Mouse (Mus musculus): ENCODE measurements around the gene Elmo2.

Gene Elmo2

DNA sequence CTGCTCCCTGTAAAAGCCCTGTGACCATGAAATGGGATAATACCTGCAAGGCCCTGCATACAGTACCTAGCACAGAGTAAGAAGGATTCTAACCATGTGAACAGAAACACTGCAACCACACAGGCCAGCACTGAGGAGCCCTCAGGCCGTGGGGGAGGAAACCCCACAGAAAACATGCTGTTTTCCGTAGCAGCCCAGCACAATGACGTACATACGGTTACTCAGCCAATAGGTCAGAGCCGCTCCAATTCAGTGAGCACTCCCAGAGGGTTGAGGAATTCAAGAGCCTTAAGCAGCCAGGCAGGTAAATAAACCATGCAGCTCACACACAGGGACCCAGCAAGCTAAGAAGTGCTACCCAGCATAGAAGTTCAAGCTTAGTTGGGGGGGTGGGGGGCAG is 2.4 kb downstream of the Elmo2 start:
- no peak for DNase-seq (ENCODE audit: low spot score in 2 of 2)

DNA sequence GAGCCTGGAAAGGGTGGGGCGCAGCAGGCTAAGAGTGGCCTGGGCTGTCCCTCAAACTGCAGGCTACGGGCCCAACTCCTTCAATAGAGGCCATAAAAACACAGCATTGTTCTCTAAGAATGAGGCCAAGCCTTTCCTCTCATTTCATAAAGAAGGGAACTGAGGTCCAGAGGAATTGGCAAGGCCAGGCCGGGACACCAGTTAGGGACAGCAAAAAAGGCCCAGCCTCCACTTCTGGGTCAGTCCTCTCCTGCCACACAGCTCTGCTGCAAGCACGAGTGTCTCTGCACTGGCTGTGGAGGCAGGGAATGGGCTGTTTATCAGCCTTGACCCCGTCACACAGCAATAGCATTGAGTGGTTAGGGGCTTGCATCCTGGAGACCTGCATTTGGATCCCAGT is 2.8 kb downstream of the Elmo2 start:
- DNase-seq (ENCODE audit: low spot score in 2 of 2) = no peak

GRCm38 (mm10) chr2:165321981-165322735 is 4.1 kb downstream of the Elmo2 start:
- no peak for DNase-seq (ENCODE audit: low spot score in 2 of 2)

- no peak for DNase-seq (ENCODE audit: low spot score in 2 of 2)
Measured at GRCm38 (mm10) chr2:165321381-165321888, 4.8 kb downstream of the Elmo2 start.

GRCm38 (mm10) chr2:165320531-165321150 is 5.6 kb downstream of the Elmo2 start:
- DNase-seq (ENCODE audit: low spot score in 2 of 2) = peak in 1 of 2 experiments; percentile 32

DNA sequence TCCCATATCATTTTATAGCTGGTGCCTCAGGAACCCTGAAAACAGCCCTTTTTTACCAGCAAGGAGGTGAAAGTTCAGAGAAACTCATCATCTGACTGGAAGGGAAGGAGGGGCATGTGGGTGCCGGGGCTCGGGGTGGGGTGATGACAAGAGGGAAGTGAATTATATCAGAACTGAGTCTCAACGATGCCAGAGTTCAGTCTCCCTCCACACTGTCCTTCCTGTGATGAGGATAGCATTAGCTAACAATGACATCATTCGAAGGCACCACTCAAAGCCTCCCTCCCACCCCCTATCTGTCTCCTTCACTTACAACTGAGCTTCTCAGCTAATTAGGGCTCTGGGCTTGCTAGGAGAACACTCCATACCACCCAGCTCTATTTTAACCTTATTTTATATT is 6.8 kb downstream of the Elmo2 start:
- DNase-seq (ENCODE audit: low spot score in 2 of 2) = no peak

- DNase-seq (ENCODE audit: low spot score in 2 of 2) = no peak
Measured at GRCm38 (mm10) chr2:165318941-165319340, 7.3 kb downstream of the Elmo2 start.

GRCm38 (mm10) chr2:165317621-165318263 is 8.5 kb downstream of the Elmo2 start:
- no peak for DNase-seq (ENCODE audit: low spot score in 2 of 2)

DNA sequence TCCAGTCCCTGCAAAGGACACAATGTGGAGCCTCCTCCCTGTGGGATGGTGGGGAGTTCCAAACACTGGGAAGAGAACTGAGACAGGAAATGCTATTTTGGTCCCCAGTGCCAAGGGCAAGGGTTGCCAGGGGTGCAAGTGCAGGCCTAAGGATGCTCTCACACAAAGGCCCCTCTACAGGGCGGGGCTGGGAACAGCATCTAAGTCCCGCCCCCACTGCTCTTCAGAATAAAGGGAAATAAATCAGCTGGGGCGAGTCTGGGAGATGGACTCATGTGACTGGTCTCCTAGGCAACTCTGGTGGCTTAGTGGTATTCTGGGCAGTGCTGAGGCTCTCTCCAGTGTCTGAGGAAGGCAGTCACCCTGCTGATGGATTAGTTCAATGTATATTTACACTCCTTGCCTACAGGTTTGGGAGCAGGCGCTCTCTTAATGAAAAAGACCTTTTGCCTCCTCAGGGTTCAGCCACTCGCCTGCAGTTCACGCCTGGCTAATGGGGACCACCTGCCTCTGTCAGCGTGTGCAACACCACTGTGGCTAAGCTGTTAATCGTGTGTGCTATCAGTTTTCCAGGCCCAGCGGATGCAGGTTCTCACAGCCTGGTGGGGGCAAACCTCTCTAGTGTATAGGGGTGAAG is 9.3 kb downstream of the Elmo2 start:
- peak in 1 of 2 experiments; percentile 35 for DNase-seq (ENCODE audit: low spot score in 2 of 2)

GRCm38 (mm10) chr2:165316204-165316603 is 10.1 kb downstream of the Elmo2 start:
- DNase-seq (ENCODE audit: low spot score in 2 of 2) = no peak

DNA sequence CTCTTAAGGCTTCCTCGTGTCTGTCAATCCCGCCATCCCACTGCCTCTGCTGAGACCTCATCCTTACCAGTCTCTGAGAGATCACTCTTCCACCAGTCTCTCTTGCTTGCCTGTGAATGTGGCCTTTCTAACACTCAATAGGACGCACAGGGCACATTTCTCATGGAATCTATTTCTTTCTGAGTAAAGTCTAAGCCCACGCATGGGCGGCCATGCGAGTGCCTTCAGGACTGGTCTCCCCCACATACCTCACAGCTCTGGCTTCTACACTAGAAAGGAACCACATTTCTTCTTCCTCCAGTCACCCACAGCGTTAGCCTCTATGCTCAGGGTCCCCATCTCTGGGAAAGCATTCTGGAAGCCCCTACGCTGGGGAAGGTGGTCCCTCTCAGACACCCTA is 12.1 kb downstream of the Elmo2 start:
- no peak for DNase-seq (ENCODE audit: low spot score in 2 of 2)

GRCm38 (mm10) chr2:165312381-165312780 is 13.9 kb downstream of the Elmo2 start:
- DNase-seq (ENCODE audit: low spot score in 2 of 2) = no peak

DNA sequence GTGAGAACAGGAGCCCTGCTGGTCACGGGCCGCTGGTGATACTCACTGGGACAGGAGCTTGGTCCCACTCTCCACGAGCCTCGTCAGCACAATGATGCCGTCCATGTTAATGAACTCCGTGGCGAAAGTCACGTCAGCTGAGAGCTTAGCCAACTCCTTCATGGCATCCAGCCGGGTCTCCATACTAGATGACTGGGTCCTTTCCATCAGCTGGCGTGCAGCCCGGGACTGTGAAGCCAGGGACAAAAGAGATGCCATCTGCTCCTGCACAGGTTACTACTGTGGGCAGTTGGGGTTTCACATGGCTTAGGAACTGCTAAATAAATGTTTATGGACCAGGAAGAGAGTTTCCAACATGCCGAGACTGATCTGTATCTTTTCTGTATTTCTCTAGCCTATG is 14.7 kb downstream of the Elmo2 start:
- DNase-seq (ENCODE audit: low spot score in 2 of 2) = no peak

- no peak for DNase-seq (ENCODE audit: low spot score in 2 of 2)
Measured at GRCm38 (mm10) chr2:165310818-165311425, 15.4 kb downstream of the Elmo2 start.

- no peak for DNase-seq (ENCODE audit: low spot score in 2 of 2)
Measured at GRCm38 (mm10) chr2:165307801-165308200, 18.5 kb downstream of the Elmo2 start.

GRCm38 (mm10) chr2:165305438-165305837 is 20.8 kb downstream of the Elmo2 start:
- DNase-seq (ENCODE audit: low spot score in 2 of 2) = no peak

- DNase-seq (ENCODE audit: low spot score in 2 of 2) = no peak
Measured at GRCm38 (mm10) chr2:165304819-165305218, 21.5 kb downstream of the Elmo2 start.

DNA sequence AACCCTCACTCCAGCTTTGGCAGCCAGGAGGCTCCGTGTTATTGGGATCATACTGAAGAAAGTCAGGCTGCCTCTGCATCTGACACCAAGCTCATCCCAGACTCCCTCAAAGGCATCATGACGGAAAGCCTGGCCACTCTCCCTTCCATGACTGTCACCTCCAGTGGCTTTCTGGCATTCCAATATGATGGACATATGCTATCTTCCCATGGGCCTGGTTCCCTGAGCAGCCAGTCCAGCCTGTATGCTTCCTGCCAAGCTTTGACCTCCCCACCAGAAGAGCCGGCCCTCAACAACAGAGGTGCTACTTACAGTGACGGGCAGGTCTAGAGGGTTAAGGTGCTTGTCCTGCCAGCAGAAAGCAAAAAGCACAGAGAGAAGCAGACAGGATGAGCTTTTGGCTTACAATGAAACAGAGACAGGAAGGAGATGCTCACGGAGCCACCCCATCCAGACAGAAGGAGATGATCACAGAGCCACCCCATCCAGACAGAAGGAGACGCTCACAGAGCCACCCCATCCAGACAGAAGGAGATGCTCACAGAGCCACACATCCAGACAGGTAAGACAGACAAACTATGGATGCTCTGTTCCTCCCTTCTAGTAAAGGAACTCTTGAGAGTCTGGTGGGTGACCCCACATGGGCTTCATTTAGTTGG is 22.8 kb downstream of the Elmo2 start:
- no peak for DNase-seq (ENCODE audit: low spot score in 2 of 2)

DNA sequence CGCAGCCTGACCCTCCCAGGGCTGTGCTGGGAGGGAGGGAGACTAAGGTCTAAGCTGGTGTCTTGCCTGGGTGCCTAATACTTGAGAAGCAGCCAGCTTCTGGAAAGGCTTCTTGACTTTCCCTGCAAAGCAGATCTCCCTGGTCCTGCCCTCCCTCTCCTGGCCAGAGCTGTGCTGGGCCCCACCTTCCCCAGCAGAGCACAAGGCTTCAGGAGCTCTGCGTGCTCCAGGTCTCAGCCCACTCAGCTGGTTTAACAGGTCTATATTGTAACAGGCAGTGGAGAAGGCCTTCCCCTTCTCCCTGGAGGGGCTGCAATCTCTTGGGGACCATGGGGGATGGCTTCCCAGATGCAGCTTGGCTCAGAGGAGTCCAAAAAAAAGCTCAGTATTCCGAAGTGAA is 24.9 kb downstream of the Elmo2 start:
- no peak for DNase-seq (ENCODE audit: low spot score in 2 of 2)

- DNase-seq (ENCODE audit: low spot score in 2 of 2) = no peak
Measured at GRCm38 (mm10) chr2:165300885-165301284, 25.4 kb downstream of the Elmo2 start.

- DNase-seq (ENCODE audit: low spot score in 2 of 2) = no peak
Measured at GRCm38 (mm10) chr2:165300424-165300823, 25.9 kb downstream of the Elmo2 start.

Measured in urinary bladder, postnatal 36 days (tissue).